Mouse (Mus musculus) right cerebral cortex, adult 18-20 months (tissue): ENCODE measurements around the gene Ccdc71l.

Experiments
- DNase-seq: peaks from one replicate; pipeline ENCODE4 v3.0.0; 2022; ENCODE audit warnings: mixed read lengths

Gene Ccdc71l

GRCm38 (mm10) chr12:32378528-32379295 is at the start of gene Ccdc71l:
Ccdc71l (plus strand) TSS chr12:32378704.
- DNase-seq: peak; percentile 88

DNA sequence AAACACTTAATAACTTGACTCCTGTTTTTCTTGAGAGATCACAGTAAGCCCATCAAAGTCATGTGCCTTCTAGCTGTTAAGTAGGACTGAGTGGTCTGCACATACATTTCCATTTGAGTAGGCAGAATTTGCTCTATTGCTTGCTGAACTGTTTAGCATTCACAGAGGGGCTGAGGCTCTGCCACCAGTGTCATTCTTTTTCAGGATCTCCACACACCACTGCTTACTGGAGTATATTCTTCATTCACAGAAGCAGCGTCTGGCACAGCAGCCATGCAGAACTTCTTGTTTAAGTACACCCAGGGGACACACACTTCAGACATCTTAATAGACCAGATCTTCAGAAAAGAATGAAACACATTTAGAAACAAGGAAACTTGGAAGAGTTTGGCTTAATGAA is 39.4 kb upstream of the Ccdc71l start:
- DNase-seq: no peak

DNA sequence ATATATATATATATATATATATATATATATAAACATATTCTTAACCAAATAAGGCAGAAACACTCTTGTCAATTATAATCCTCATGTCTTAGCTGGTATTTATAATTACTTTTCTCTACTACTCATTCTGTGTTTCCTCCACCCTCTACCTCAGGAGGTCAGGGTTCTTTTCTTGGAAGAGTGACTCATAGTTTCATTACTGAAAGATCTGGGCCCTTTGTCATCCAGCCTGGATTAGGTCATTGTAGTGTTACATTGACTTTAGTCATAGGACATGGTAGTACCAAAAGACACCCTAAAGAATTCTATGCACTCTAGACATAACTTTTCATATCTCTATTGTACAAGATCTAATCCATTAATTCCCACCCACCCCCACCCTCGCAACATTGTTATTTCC is 35.0 kb upstream of the Ccdc71l start:
- no peak for DNase-seq

DNA sequence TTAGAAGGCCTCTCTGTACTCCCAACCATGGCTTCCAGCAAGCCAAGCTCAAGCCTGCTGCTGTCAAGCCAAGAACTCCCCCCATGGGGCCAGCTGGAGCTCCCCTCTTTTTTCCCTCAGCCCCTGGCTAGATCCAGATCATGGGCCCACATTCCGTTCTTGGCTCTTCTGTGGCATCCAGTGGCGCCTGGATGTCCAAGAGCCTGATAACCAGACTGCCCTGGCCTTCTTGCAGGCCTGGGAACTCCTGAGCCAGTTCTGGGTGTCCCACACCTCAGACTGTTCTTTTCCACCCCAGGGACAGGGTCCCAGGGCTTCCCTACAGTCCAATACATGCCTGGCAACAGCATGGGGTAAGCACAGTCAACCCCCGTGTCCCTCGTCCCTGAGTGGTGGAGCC is 32.4 kb upstream of the Ccdc71l start:
- no peak for DNase-seq

DNA sequence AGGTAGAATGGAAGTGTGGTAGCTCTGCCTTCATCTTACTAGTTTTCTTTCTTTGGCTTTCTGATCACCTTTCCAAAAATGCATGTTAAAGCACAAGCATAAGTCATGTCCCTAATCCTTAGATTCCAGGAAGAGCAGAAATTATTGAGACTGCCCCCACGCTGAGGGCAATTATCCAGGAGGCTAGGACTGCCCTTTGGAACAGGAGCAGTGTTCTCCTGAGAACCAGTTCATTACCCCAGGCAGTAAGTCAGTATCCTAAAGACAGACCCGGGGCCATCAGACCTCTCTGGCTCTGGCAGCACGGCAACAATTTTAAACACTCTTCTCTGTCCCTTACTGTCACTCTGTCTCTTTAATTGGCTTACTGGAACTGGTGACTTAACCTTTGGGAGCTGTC is 30.0 kb upstream of the Ccdc71l start:
- no peak for DNase-seq

DNA sequence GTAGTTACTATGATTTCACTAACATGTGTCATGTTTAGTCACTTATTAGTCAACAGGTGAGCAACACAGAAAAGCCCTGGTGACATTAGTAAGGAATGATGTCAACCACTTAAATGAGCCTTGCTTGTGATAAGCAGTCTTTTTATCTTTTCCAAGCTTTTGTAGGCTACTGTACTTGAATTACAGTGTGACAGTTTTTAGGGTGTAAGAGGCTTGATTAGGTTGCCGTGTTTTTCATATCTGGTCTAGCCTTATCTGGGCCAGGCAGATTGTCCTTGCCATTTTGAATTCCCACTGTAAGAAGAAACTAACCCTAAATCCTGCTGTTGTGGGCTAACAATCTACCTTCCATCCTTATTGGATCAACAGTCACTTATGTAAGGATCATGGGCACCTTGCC is 26.6 kb upstream of the Ccdc71l start:
- DNase-seq: no peak

GRCm38 (mm10) chr12:32379296-32379725 is 807 bp downstream of the Ccdc71l start:
- peak; percentile 88 for DNase-seq

DNA sequence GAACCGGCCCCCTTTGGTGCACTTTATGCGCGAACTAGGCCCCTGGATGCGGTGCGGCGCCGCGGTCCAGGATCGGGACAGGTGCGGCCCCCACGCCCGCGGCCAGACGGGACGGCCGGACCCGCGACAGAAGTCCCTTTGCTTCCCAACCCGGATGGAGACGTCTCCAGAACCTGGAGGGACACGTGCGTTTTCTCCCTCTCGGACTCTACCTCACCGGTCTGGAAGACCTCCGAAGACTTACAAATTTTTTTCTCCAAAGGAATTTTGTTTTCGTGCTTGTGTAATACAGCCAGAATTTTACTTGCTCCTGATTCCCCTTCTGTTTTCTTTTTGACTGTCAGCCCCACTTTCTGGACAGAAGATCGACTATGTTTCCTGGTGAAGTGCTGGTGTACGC is 1.2 kb downstream of the Ccdc71l start:
- DNase-seq: no peak

GRCm38 (mm10) chr12:32380457-32380856 is 2.0 kb downstream of the Ccdc71l start:
- DNase-seq: no peak

DNA sequence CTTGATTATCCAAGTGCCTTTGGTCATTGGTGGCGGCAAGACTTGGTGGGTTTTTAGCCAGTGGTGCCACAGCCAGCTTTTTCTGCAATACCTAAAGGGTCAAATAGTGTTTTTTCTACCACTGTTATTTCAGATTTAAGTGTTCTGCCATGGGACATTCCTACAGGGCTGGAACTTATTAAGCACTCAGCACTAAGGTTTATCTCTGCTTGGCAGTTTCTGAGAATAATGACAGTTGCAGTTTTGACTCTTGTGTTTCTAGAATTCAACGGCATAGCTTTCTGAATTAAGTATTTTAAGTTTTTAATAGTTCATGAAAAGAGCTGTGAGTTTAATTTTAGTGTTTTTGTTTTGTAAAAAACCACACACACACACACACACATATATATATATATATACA is 2.5 kb downstream of the Ccdc71l start:
- DNase-seq: no peak

DNA sequence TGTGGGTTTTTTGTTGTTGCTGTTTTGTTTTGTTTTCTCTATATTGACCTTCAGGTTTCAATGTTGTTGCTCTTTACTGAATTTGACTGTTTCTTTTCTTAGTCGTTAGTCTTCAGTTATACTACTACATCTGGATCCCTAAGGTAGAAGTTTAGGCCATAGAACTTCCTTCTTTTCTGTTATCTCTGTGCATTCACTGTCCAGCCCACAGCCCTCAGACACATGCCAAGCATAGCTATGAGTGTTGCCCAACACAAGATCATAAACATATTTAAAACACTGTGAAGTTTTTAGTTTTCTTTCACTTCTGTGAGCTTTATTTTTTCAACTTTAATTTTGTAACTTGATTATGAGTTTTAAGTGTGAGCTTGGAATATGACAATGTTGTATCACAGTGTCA is 41.0 kb downstream of the Ccdc71l start:
- DNase-seq: no peak

- no peak for DNase-seq
Observed at GRCm38 (mm10) chr12:32427832-32428231, 49.3 kb downstream of the Ccdc71l start.

GRCm38 (mm10) chr12:32431004-32431403 is 52.5 kb downstream of the Ccdc71l start:
- no peak for DNase-seq
